Mouse (Mus musculus): ENCODE measurements around the gene Uba52.

The Uba52 gene

GRCm38 (mm10) chr8:70510228-70510915, at the start of gene Uba52:
TSS of gene Uba52 (minus strand) at chr8:70510801.
- peak; percentile 100 for DNase-seq

- DNase-seq = peak; percentile 98
Measured at GRCm38 (mm10) chr8:70560096-70560495, 49.5 kb upstream of the Uba52 start.

- DNase-seq = no peak
Measured at GRCm38 (mm10) chr8:70558983-70559382, 48.4 kb upstream of the Uba52 start.

GRCm38 (mm10) chr8:70558334-70558733, 47.7 kb upstream of the Uba52 start:
- peak; percentile 92 for DNase-seq

GRCm38 (mm10) chr8:70555079-70555747, 44.6 kb upstream of the Uba52 start:
- DNase-seq = no peak

- peak; percentile 98 for DNase-seq
Measured at GRCm38 (mm10) chr8:70553740-70554139, 43.1 kb upstream of the Uba52 start.

GRCm38 (mm10) chr8:70552836-70553235, 42.2 kb upstream of the Uba52 start:
- no peak for DNase-seq

- no peak for DNase-seq
Measured at GRCm38 (mm10) chr8:70551558-70552161, 41.1 kb upstream of the Uba52 start.

GRCm38 (mm10) chr8:70549412-70550184, 39.0 kb upstream of the Uba52 start:
- no peak for DNase-seq

GRCm38 (mm10) chr8:70547762-70548161, 37.2 kb upstream of the Uba52 start:
- no peak for DNase-seq

GRCm38 (mm10) chr8:70546412-70546811, 35.8 kb upstream of the Uba52 start:
- DNase-seq = no peak

GRCm38 (mm10) chr8:70544200-70544687, 33.6 kb upstream of the Uba52 start:
- peak; percentile 98 for DNase-seq

- DNase-seq = no peak
Measured at GRCm38 (mm10) chr8:70541081-70541480, 30.5 kb upstream of the Uba52 start.

- DNase-seq = peak; percentile 97
Measured at GRCm38 (mm10) chr8:70540507-70541071, 30.0 kb upstream of the Uba52 start.

- no peak for DNase-seq
Measured at GRCm38 (mm10) chr8:70540013-70540506, 29.5 kb upstream of the Uba52 start.

- DNase-seq = peak; percentile 100
Measured at GRCm38 (mm10) chr8:70539077-70539813, 28.6 kb upstream of the Uba52 start, which contains the start of gene Ell. TSS of gene Ell (plus strand) at chr8:70539457.

GRCm38 (mm10) chr8:70538633-70539076, 28.1 kb upstream of the Uba52 start:
- DNase-seq = peak; percentile 100

- DNase-seq = peak; percentile 99
Measured at GRCm38 (mm10) chr8:70538024-70538579, 27.5 kb upstream of the Uba52 start.

- DNase-seq = no peak
Measured at GRCm38 (mm10) chr8:70535701-70536100, 25.1 kb upstream of the Uba52 start.

GRCm38 (mm10) chr8:70535221-70535620, 24.6 kb upstream of the Uba52 start:
- no peak for DNase-seq

GRCm38 (mm10) chr8:70534281-70534680, 23.7 kb upstream of the Uba52 start:
- DNase-seq = no peak

All from heart, adult 11 months (tissue).